Mouse (Mus musculus) heart, postnatal 0 days (tissue): ENCODE results near the gene Tppp2.

Experiments used
- CTCF ChIP-seq: IDR thresholded peaks from 2 replicates; pipeline ENCODE4 v1.5.1; 2016; ENCODE audit warnings: antibody characterized with exemption, control low read depth, low read depth
- EP300 ChIP-seq: IDR thresholded peaks from 2 replicates; pipeline ENCODE4 v1.6.1; 2016; ENCODE audit warnings: antibody characterized with exemption, low read depth

- TF ChIP-seq CTCF (no peak), EP300 (peak; percentile 77)
Measured at GRCm38 (mm10) chr14:51913960-51914762, 4.1 kb upstream of the Tppp2 start, which contains the start of gene Ndrg2.
